Mouse (Mus musculus) liver, postnatal 0 days (tissue): ENCODE measurements around the gene Nadk2.

Source experiments
- CTCF ChIP-seq: sonication (generic); IDR thresholded peaks from 2 replicates; pipeline ENCODE4 v1.5.1; 2016; ENCODE audit warnings: antibody characterized with exemption, low read depth
- EP300 ChIP-seq: IDR thresholded peaks from 2 replicates; pipeline ENCODE4 v1.6.1; 2016; ENCODE audit warnings: antibody characterized with exemption, low read depth, mild to moderate bottlenecking

GRCm38 (mm10) chr15:9059856-9060255 is 11.2 kb upstream of the Nadk2 start:
- TF ChIP-seq CTCF (peak; percentile 53), EP300 (no peak)
